Mouse (Mus musculus): ENCODE measurements around the gene Slco3a1. TPM values are rescaled to one million over a fixed set of nuclear protein-coding genes. Genes with fewer than 3 reads are reported as not detected.
"Not testable (repeated sequence)": the region's sequence is repeated elsewhere in the genome, so short reads cannot be mapped to it uniquely, and the experiment has no call there.

Gene Slco3a1
- polyA plus RNA-seq, 1 experiment from 2014 or later, result 21.7 TPM

DNA sequence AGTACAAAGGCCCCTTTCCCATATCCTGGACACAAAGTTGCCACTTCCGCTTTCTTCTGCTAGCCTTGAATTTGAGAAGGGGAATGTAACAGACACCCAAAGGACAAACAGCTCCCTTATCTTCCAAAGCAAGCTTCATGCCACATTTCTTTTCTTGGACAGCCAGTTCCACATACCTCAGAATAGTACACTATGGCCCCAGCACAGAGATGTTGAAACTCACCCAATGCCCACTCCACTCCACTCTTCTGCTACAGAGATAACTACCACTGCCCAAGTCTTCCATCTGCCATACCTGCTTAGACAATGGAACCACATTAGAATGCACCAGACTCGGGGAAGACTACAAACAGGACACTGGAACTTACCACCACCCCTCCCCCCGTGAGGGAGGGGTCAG is 131.3 kb downstream of the Slco3a1 start:
- H3K4me1 ChIP-seq, result peaks cover 33% of the 10 kb centered on the region
- ATAC-seq (replicated peaks; ENCODE audit: low FRiP score), result no peak
- H3K4me3 ChIP-seq (replicated peaks), result no peak overlapping the region
- H3K4me2 ChIP-seq, result no peak overlapping the region
- H3K9me3 ChIP-seq (replicated peaks), result no peaks in the 10 kb centered on the region
- H3K9ac ChIP-seq, result no peak overlapping the region
- H3K27ac ChIP-seq, result peak overlapping the region; percentile 76
- WGBS, result 65% methylated on average over 3 of the region's 3 CpGs
- no peaks in the 10 kb centered on the region for H3K27me3 ChIP-seq
- H3K36me3 ChIP-seq, result no peaks in the 10 kb centered on the region

DNA sequence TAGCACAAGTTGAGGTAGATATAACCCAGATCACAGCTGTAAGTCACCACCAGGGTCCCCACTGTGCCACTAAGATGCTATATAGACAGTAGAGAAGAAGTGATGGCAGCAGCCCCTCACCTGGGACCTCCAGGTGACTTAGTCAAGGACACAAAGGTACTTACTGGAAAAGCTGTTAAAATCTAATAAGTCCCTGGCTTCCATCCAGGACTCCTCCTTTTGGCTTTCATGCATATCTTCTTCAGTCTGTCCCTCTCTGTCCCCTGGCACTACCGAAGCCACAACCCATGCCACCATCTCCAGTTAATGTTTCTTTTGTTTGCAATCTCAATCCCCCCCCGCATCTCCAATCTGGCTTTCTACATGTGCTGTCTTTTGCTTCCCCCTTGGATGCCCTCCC is 131.8 kb downstream of the Slco3a1 start:
- no peak for ATAC-seq (replicated peaks; ENCODE audit: low FRiP score)
- no peaks in the 10 kb centered on the region for H3K36me3 ChIP-seq
- H3K4me2 ChIP-seq, result no peak overlapping the region
- 80% methylated on average over 2 of the region's 2 CpGs for WGBS
- no peak overlapping the region for H3K4me3 ChIP-seq (replicated peaks)
- H3K9me3 ChIP-seq (replicated peaks), result no peaks in the 10 kb centered on the region
- no peak overlapping the region for H3K27ac ChIP-seq
- no peaks in the 10 kb centered on the region for H3K27me3 ChIP-seq
- no peak overlapping the region for H3K9ac ChIP-seq
- peaks cover 33% of the 10 kb centered on the region for H3K4me1 ChIP-seq

DNA sequence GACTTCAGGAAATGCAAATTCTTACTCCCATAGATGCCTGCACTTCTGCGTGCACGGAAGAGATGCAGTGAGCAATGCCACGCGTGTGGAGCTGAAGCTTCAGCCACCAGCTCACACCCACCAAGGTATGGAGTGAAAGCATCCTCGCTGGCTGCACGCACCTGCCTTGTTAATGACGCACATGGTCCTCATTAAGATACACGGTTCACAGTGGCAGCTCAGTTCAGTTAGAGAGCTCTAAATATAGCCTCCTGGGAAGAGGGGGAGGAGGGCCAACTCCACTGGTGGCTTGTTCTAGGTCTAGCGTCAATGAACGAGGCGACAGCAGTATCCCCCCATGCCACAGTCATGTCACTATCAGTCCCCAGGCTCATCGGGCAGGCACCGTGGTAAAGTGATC is 132.6 kb downstream of the Slco3a1 start:
- Histone ChIP-seq H3K36me3 (no peaks in the 10 kb centered on the region), H3K27me3 (no peaks in the 10 kb centered on the region), H3K9me3 (replicated peaks) (no peaks in the 10 kb centered on the region), H3K4me1 (peaks cover 38% of the 10 kb centered on the region), H3K4me3 (replicated peaks) (no peak overlapping the region), H3K9ac (no peak overlapping the region), H3K4me2 (no peak overlapping the region), H3K27ac (no peak overlapping the region)
- 68% methylated on average over 13 of the region's 13 CpGs for WGBS
- ATAC-seq (replicated peaks; ENCODE audit: low FRiP score), result no peak

DNA sequence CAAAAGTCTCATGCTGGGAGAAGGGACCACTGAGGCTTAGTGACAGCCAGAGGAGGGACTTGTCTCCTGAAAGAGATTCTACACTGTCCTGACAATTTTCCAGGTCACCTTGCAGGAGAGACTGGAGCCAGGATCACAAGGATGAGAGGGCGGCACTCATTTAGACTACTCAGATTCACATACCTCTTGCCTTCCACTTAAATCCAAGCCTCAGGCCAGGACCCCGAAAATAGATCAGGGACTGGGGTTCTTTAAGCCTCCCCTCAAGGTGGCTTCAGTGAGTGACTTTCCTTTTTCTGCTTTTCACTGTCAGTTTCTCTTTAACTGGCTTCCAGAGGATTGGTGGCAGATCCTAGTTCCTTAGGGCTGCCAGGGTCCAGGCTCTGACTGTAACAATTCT is 133.0 kb downstream of the Slco3a1 start:
- 75% methylated on average over 2 of the region's 2 CpGs for WGBS
- H3K9me3 ChIP-seq (replicated peaks), result no peaks in the 10 kb centered on the region
- no peak overlapping the region; the same call in 1 of the 2 replicates for H3K27ac ChIP-seq
- H3K9ac ChIP-seq, result no peak overlapping the region
- H3K4me3 ChIP-seq (replicated peaks), result no peak overlapping the region
- H3K4me2 ChIP-seq, result no peak overlapping the region
- no peak for ATAC-seq (replicated peaks; ENCODE audit: low FRiP score)
- peaks cover 42% of the 10 kb centered on the region for H3K4me1 ChIP-seq
- H3K27me3 ChIP-seq, result no peaks in the 10 kb centered on the region
- H3K36me3 ChIP-seq, result no peaks in the 10 kb centered on the region

DNA sequence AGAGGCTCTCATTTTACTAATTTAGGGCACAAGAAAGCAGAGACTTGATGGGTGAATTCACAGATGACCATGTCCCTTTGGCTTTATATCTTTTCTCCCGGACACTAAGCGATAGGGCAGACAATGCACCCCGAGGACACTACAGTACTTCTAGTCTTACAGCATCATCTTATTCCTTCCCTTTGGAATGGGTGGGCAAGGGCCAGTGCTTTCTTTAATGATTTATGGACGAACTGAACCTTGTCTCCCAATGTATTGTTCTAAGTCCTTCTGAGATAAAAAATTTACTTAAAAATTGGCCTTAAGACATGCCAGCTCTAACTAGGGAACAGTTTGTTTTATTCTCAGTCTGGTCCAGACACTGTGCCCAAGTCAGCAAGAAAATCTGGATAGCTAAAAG is 134.9 kb downstream of the Slco3a1 start:
- 83% methylated on average over 4 of the region's 4 CpGs for WGBS
- H3K36me3 ChIP-seq, result no peaks in the 10 kb centered on the region
- ATAC-seq (replicated peaks; ENCODE audit: low FRiP score), result no peak

DNA sequence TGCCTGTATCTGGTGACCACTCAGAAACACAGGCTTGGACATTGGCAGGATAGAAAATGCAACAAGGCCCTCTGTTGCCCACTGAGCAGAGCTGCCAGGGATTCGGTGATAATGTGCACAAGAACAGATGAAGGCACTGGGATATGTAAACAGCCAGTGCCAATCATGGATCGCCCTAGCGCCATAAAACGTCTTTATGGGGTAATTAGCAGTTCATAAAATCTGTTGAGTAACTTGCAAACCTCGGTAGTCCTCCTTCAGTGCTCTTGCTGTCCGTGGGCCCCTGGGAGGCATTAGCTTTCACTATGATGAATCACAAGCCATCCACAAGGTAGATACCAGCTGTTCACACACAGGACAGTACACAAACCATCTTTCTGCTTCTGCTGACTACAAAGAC is 137.6 kb downstream of the Slco3a1 start:
- H3K27me3 ChIP-seq, result no peaks in the 10 kb centered on the region
- H3K4me3 ChIP-seq (replicated peaks), result no peak overlapping the region
- no peaks in the 10 kb centered on the region for H3K9me3 ChIP-seq (replicated peaks)
- peaks cover 14% of the 10 kb centered on the region for H3K4me1 ChIP-seq
- H3K9ac ChIP-seq, result no peak overlapping the region
- H3K4me2 ChIP-seq, result no peak overlapping the region
- no peaks in the 10 kb centered on the region for H3K36me3 ChIP-seq
- no peak overlapping the region for H3K27ac ChIP-seq
- WGBS, result 21% methylated on average over 6 of the region's 6 CpGs
- ATAC-seq (replicated peaks; ENCODE audit: low FRiP score), result no peak

More for the DNA sequence above, 134.9 kb downstream of the Slco3a1 start:
- Histone ChIP-seq H3K9me3 (replicated peaks) (no peaks in the 10 kb centered on the region), H3K27me3 (no peaks in the 10 kb centered on the region), H3K4me3 (replicated peaks) (no peak overlapping the region), H3K4me2 (no peak overlapping the region), H3K27ac (no peak overlapping the region), H3K4me1 (peaks cover 38% of the 10 kb centered on the region), H3K9ac (no peak overlapping the region)

DNA sequence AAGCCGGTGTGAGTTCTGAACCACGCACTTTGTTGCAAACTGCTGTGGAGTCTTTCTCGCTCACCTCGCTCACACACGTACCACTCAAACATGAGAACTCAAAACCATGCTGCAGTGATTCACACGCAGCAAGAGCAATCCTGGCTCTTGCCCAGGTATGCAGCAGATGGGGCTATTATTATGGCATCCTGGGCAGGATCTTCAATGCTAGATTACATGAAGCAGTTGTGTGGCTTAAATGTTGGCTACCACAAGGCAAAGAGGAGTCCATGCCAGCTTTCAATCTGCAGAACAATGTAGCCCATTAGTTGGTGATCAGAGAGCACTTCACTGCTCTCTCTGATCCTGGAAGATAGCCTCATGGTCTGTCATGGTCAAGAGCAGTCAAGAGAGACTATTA is 139.3 kb downstream of the Slco3a1 start:
- Histone ChIP-seq H3K27me3 (no peaks in the 10 kb centered on the region), H3K27ac (no peak overlapping the region), H3K9me3 (replicated peaks) (no peaks in the 10 kb centered on the region), H3K4me1 (peaks cover 12% of the 10 kb centered on the region; the same call in 1 of the 2 replicates), H3K36me3 (no peaks in the 10 kb centered on the region), H3K9ac (no peak overlapping the region), H3K4me2 (no peak overlapping the region), H3K4me3 (replicated peaks) (no peak overlapping the region)
- WGBS, result 95% methylated on average over 6 of the region's 6 CpGs
- ATAC-seq (replicated peaks; ENCODE audit: low FRiP score), result no peak

DNA sequence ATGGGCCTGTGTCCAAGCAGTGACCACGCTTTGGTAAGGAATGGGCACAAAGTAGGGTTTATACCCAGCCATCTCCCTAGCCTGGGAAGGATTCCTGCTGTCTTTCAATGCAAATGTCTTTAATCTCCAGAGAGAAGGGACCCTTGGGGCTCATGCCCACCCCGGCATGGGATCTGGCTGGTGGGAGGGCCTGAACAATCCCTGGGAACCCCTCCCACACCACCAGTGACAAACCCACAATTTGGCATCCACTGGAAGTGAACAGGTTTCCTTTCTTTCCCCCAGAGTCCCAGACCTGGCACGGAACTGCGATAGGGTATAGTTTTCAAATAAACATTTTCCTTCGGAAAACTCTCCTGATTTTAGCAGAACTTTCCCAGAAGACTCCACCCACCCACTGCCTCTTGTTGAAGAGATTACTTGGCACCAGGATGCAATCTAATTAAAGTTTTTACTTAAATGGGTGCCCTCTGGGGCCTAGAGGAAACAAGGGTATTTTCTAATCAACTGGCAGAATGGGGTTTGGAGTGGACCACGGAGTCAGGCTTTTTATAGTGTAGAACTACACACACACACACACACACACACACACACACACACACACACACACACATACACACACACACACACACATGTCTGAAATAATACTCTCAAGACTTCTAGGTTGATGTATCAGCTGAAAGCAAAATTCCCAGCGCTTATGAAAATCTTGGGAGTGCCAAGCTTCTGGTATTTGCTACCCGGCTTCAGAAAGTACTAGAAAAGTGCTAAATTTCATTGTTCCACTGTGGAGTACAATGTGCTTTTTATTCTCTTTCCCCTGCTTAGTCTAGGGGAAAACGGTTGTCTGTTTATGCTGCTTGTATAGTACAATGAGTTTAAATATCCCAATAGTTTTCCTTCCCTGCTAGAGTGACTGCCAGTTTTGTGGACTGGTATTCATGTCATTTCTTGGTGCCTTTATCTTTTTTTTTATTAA is 140.6 kb downstream of the Slco3a1 start:
- no peaks in the 10 kb centered on the region for H3K27me3 ChIP-seq
- no peaks in the 10 kb centered on the region for H3K36me3 ChIP-seq
- WGBS, result 78% methylated on average over 9 of the region's 9 CpGs
- H3K9ac ChIP-seq, result no peak overlapping the region
- H3K4me2 ChIP-seq, result no peak overlapping the region
- no peak overlapping the region for H3K27ac ChIP-seq
- no peak for ATAC-seq (replicated peaks; ENCODE audit: low FRiP score)
- peaks cover 12% of the 10 kb centered on the region; the same call in 1 of the 2 replicates for H3K4me1 ChIP-seq
- H3K9me3 ChIP-seq (replicated peaks), result no peaks in the 10 kb centered on the region
- H3K4me3 ChIP-seq (replicated peaks), result no peak overlapping the region

DNA sequence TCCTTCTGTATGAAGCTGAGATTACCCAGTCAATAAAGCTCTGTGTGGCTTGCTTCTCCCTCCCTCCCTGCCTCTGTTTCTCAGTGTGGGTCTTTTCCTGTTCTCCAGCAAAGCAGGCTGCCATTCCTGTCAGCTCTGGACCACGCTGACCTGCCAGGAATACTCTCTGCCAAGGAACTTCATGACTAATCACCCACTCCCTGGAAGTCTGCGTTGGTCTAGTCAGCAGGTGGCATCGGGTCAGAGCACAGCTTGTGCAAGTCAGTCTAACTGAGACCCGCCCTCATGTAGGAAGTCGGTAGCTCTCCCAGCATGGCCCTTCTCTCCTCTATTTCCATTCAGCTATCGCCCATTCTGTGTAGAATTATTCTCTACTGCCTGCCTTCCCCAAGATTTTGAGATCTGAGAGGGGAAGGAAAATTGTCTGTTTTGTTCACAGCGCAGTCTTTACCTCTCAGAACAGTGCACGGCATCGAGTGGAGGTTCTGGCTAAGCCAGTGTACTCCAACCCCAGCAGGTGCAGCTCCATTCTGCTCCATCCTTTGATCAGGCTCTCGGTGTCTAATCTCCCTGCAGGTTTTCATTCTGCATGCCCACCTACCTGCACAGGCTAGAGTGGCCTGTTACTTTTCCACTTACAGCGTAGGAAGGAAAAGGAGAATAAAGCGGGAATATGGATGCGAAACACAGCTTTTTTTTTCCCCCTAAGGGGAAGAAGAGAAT is 145.8 kb downstream of the Slco3a1 start:
- peaks cover 6% of the 10 kb centered on the region; the same call in 1 of the 2 replicates for H3K4me1 ChIP-seq
- WGBS, result 59% methylated on average over 13 of the region's 13 CpGs
- H3K27ac ChIP-seq, result no peak overlapping the region
- no peak overlapping the region for H3K9ac ChIP-seq
- H3K4me3 ChIP-seq (replicated peaks), result no peak overlapping the region
- H3K27me3 ChIP-seq, result no peaks in the 10 kb centered on the region
- no peaks in the 10 kb centered on the region for H3K36me3 ChIP-seq
- H3K4me2 ChIP-seq, result no peak overlapping the region
- no peaks in the 10 kb centered on the region for H3K9me3 ChIP-seq (replicated peaks)
- ATAC-seq (replicated peaks; ENCODE audit: low FRiP score), result no peak; the same call in 1 of the 2 replicates

DNA sequence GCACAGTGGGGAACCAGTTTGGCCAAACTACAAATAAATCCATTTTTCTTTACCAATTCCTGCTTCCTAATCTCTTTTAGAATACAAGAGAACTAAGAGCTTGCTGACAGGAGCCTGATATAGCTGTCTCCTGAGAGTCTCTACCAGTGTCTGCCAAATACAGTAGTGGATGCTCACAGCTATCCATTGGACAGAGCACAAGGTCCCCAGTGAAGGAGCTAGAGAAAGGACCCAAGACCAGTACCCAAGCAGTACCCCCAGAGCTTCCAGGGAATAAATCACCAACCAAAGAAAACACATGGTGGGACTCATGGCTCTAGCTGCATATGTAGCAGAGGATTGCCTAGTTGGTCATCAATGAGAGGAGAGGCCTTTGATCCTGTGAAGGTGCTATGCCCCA is 146.7 kb downstream of the Slco3a1 start:
- not testable (repeated sequence) for H3K4me1 ChIP-seq; H3K36me3 ChIP-seq; H3K27me3 ChIP-seq; H3K9ac ChIP-seq; ATAC-seq (replicated peaks; ENCODE audit: low FRiP score); H3K9me3 ChIP-seq (replicated peaks); H3K27ac ChIP-seq; H3K4me2 ChIP-seq; H3K4me3 ChIP-seq (replicated peaks)

DNA sequence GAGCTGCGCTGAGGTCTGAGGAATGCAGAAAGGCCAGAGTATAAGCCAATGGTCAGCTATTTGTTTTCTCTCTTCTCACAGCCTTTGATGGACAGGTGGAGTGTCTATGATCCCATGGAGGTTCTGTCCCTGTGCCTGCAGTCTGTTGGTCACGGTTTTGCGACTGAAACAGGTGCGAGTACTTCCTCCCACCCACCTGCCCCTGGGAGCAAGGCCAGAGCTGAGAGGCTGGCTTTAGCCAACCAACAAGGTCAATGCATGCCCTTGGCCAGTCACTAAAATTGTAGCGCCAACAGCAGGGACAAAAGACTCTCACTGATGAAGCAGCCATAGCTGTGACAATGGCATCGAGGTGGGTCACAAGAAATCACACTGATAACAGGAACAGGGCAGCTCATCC is 154.9 kb downstream of the Slco3a1 start:
- Histone ChIP-seq H3K4me3 (replicated peaks) (no peak overlapping the region), H3K27me3 (no peaks in the 10 kb centered on the region), H3K27ac (no peak overlapping the region), H3K4me2 (no peak overlapping the region), H3K4me1 (0 out of 2 replicates have a peak, but pooled peaks cover 12% of the 10 kb centered on the region), H3K9ac (no peak overlapping the region), H3K36me3 (no peaks in the 10 kb centered on the region), H3K9me3 (replicated peaks) (no peaks in the 10 kb centered on the region)
- no peak for ATAC-seq (replicated peaks; ENCODE audit: low FRiP score)
- 86% methylated on average over 6 of the region's 6 CpGs for WGBS

DNA sequence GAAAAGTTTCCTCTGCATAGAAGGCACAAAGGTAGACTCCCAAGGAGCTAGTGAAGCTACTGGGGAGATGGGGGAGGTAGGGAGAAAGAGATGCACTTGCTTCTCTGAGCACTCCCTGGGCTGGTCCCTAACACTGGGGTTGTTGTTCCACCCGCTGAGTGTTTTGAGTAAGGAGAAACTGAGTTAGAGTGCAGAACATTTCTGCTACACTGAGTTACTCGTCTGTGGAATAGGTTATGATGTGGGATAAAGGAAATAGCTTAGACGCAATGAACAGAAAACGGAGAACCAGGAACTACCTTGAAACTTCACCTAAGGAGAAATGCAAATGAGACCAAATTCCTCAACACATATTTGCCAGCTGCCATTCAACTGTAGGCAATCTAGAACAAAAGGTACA is 155.4 kb downstream of the Slco3a1 start:
- no peak overlapping the region for H3K4me3 ChIP-seq (replicated peaks)
- no peaks in the 10 kb centered on the region for H3K27me3 ChIP-seq
- 77% methylated on average over 4 of the region's 4 CpGs for WGBS
- ATAC-seq (replicated peaks; ENCODE audit: low FRiP score), result no peak
- H3K36me3 ChIP-seq, result no peaks in the 10 kb centered on the region
- no peaks in the 10 kb centered on the region for H3K9me3 ChIP-seq (replicated peaks)
- no peak overlapping the region for H3K9ac ChIP-seq
- no peak overlapping the region for H3K4me2 ChIP-seq
- peak overlapping the region; percentile 33 for H3K27ac ChIP-seq
- H3K4me1 ChIP-seq, result peaks cover 14% of the 10 kb centered on the region

Data from kidney, embryonic 15.5 days (tissue).